Mouse (Mus musculus) brain, embryonic 14.5 days (tissue): Measurements from ENCODE around the gene Olfr1442.
"Not testable (repeated sequence)": the region's sequence is repeated elsewhere in the genome, so short reads cannot be mapped to it uniquely, and the experiment has no call there.

Experiments used
- CTCF ChIP-seq: fragments of 200-500 bp; IDR thresholded peaks from 2 replicates; pipeline ENCODE4 v1.5.1; 2012; ENCODE audit warnings: inconsistent platforms, mild to moderate bottlenecking, moderate library complexity, borderline replicate concordance; ENCODE audit not compliant: insufficient read depth, insufficient read length; ENCODE audit errors: extremely low read depth
- POLR2A ChIP-seq: fragments of 200-500 bp; IDR thresholded peaks from 2 replicates; pipeline ENCODE4 v1.6.1; 2012; ENCODE audit warnings: mild to moderate bottlenecking, inconsistent platforms, borderline replicate concordance; ENCODE audit not compliant: poor library complexity, insufficient read depth, insufficient read length, severe bottlenecking; ENCODE audit errors: extremely low read depth

GRCm38 (mm10) chr19:12721596-12721995 is 51.4 kb downstream of the Olfr1442 start:
- not testable (repeated sequence) for TF ChIP-seq CTCF, POLR2A
